Mouse (Mus musculus): ENCODE results near the gene Dnah3. TPM values are rescaled to one million over a fixed set of nuclear protein-coding genes. Genes with fewer than 3 reads are reported as not detected.

The Dnah3 gene
- total RNA-seq, 2 experiments from 2014 or later = 0.12 to 0.19 TPM

DNA sequence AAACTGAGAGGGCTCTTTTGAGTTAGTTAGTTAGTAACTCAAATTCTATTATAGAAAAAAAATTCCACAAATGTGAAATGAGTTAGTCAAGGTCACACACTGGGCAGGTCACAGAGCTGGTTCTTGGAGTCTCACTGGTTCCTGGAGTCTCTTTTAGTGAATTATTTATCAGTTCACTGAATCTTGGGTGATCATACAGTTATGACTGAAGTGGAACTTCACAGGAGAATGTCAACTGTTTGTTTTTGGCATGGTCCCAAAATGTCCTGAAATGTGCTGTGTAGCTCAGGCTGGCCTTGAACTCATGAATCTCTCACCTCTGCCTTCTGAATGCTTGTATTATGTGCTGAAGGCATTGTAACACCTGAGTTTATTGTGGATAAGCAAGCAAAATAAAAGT, 137.7 kb downstream of the Dnah3 start:
- DNase-seq (ENCODE audit: low spot score in 2 of 2) = no peak

DNA sequence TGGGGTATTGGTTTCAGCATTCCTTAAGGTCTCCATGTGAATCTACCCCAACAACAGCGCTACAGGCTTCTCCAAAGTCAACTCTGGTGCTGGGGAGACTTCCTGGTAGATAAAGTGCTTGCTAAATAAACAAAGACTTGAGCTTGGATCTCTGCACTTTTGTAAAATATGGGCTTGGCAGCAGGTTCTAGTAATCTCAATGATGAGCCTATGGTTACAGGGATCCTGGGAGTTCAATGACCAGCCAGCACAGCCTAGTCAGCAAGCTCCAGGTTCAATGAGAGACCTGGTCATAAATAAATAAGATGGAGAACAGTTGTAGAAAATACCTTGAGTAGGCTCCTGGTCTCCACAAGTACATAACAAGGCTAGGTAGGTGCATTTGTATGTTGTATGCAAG, 141.0 kb downstream of the Dnah3 start:
- no peak for DNase-seq (ENCODE audit: low spot score in 2 of 2)

DNA sequence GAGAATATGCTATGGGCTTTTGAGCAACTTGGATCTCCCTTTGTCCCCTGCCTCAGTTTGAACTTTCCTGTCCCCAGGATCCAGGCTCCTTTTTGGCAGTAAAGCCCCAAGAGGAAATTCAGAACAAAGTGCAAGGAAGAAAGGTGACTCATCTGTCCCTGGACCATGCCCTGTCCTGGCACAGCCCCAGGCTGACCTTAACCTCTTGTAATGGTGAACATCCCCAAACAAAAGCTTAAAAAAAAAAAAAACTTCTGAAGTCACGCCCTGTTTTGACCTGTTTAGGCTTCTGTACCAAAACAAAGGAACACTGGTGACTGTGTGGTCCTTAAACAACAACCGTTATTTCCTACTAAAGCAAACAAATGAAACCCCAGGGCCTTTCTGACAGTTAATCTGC, 153.5 kb downstream of the Dnah3 start:
- DNase-seq (ENCODE audit: low spot score in 2 of 2) = no peak

DNA sequence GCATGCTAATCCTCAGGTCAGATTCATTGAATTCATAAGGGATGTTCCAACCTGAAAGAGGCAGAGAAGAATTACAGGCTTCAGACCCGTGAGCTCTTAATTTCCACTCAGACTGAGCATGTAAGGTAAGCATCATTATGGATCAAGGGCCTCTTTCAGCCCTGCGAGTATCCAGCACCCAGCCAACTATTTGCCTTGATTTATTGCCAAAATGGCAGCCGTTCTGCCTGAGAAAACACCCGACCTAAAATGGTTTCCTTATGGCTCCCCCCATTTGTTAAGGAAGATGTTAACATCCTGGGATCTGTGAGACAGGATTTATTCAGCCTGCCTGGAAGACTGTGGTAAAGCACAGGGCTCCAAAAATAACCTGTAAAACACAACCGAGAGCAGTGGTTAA, 158.0 kb downstream of the Dnah3 start:
- DNase-seq (ENCODE audit: low spot score in 2 of 2) = no peak

DNA sequence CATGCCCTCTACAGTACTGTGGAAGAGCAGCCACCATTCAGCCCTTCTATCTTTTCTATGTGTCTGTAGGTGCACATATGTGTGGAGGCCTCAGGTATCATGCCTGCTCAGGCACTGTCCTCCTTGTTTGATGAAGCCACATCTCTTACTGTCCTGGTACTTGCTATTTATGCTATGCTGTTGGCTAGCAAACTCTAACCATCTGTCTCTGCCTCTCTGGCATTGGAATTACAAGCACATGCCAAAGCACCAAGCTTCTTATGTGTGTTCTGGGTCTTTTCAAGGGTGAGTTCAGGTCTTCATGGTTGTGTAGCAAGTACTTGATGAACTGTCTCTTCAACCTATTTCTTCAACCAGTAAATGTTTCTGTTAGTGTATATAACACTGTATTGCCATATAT, 158.8 kb downstream of the Dnah3 start:
- no peak for DNase-seq (ENCODE audit: low spot score in 2 of 2)

DNA sequence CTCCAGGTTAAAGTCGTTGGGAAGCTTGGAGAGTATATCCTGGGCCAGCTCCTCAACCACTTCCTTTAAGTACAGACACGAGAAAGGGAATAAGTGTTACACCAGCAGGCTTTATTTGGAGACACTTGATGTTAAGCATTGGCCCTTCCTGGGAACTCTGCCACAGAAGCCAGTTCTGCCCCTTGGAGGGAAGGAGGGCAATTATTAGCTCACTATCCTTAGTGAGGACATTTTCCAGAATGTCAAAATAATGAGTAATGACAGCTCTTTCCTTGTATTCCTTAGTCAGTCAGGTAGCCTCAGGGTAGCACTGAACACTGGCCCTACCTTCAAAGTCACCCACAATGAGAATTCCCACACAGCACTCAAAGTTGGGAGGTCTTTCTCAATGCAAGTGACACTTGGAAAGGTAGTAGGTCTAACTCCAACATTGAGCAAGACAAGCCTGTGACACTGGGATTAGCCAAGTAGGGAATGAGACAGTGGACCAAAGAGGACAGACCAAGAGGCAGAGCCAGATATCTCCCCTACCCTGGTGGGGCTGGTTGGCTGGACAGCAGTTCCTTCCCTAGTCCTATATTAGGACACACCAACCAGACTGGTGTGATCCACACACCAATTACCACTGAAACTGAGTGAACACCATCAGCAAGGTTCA, 166.2 kb downstream of the Dnah3 start:
- no peak for DNase-seq (ENCODE audit: low spot score in 2 of 2)

DNA sequence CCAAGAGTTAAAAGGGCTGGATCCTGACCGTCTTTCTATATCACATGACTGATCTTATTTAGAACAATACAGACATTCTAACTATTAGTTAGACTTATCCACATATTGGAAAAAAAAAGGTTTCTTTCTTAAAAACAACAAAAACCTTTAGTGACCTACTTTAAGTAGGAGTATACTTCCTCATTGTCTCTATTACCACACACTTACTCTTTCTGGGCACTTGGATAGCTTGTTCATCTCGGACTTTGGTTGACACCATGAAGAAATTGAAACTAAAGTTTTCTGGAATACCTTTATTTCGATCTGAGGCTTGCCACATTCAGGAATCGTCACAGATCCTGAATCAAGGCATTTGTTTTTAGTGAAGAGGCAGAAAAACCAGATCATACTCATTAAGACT, 174.0 kb downstream of the Dnah3 start:
- DNase-seq (ENCODE audit: low spot score in 2 of 2) = no peak

DNA sequence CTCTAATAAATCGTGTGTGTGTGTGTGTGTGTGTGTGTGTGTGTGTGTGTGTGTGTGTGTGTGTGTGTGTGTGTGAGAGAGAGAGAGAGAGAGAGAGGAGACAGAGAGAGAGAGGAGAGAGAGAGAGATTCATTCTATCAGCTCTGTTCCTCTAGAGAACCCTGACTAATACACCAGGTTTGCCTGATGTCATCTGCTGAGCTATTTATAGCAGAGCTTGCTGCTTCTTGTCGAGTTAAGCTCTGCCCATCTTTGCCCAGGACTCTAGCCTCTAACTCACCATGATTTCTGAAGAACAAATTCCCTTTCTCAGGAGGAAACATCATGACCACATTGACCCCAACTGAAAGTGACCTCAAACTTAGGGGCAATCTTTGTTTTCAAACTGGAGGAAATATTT, 174.6 kb downstream of the Dnah3 start:
- no peak for DNase-seq (ENCODE audit: low spot score in 2 of 2)

DNA sequence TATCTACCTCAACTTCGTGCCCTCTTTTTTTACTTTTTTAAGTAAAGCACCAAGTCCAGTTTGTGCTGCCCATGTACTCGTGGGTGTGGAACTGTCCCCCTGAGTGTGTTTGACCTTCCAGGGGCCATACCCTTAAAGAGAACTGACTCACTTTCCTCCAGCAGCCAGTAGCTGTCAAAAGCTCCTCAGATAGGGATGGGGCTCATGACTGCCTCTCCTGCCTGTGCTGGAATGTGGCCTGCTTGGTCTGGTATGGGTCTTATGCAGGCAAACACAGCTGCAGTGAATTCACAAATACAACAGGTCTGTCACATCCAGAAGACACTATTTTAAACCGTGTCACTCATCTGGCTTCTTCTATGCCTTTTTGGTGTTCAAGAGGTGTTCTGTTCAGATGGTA, 183.4 kb downstream of the Dnah3 start:
- no peak for DNase-seq (ENCODE audit: low spot score in 2 of 2)

DNA sequence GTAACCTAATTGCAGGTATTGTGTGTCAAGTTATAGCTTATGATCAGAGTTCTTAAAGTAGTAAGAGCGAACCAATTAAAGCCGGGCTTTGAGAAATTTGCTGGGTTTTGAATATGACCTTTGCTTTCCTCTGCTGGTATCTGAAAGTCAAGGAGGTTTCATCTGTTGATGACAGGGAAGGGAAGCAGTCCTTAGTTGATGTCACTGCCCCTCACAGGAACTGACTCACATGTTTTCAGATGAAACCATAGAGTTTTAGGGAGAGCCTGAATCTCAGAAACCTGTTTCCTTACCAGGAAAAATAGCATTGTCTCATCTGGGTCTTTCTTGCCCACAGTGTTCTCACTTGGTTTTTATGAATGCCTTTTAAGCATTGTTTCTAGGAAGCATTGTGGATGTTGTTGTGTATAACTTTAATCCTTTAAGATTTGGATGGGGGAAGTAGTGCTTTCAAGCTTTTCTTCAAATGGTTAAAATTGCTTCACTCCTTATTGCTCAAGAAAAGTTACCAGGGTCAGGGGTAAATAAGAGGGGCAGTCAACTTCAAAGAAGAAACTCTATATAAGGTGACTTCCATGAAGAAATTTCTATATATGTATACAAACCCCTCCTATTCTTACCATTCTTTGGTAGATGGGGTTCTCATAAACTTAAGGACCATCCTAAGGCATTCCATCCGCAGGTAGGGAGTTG, 188.4 kb downstream of the Dnah3 start:
- no peak for DNase-seq (ENCODE audit: low spot score in 2 of 2)

DNA sequence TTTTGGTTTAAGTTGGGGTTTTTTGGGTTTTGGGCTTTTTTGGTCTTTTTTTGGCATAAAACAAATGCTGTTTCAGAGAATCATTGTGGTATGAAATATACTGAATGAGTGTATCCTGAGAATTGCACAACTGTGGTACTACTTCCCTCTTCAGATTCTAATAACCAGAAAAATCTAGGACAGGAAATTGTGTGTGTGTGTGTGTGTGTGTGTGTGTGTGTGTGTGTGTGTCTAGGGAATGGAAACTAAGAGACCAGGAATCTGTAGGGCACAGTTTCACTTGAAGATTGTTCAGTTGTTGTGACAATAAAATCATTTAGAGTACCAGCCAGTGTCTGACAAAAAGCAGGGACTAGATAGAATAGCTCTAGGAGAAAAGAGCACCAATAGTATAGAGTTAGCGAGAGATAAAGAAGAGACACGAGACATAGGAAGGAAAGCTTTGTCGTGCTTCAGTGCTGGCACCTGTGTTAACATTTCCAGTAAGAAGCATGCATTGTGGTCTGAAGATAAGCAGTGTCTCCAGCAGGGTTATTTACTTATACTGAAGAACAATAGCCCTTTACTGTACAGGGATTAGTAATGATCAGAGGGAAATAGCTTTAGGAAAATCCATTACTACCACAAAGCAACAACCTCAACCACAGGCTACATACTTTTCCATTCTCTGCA, 195.6 kb downstream of the Dnah3 start:
- no peak for DNase-seq (ENCODE audit: low spot score in 2 of 2)

DNA sequence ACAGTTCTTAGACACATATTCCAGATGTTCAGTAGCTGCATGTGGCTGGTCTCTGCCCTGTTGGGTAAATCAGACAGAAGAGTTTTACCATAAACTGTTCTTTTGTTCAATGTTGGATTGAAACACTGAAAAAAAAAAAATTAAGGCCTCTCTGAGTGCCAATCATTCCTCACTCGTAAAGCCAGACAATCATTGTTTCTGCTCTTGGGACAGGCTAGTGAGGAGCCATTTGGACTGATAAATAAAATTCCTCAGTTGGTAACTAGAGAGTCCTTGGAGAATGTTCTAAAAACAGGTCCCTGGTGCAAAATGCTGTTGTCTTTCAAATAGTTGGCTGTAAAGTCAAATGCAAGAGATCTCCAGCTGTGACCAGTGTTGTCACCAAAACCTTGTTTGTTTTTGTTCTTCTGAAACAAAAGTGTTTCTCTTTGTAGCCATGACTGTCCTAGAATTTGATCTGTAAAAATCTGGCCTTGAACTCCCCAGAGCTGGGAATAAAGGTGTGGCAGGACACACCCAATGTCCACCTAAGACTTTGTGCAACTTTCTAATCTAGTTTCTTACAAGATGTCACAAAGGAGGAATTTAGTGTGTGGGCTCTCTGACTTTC, 196.7 kb downstream of the Dnah3 start:
- DNase-seq (ENCODE audit: low spot score in 2 of 2) = no peak

DNA sequence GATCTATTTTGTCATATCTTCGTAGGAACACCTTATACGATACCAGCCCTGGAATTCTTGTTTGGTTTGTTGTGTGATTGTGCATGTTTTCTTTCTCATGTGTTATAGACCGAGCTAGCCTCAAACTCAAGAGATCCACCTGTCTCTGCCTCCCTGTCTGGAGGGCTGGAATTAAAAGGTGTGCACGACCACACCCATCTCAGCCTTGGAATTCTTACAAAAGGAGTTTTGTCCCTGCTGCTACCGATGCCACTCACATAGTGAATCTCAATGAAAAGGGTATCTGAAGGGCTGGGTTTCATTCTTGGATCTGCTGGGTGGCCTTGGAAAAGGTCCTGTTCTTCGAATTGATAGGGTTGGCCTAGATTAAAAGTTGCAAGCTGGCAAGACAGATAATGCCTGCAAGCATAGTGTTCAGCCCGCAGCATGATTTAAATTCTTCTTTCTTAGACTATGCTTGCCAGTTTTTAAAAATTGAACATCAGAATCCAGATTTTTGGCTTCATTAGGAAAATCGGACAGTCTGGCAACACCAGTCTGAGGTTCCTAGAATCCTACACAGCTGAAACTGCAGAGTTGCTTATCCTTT, 197.5 kb downstream of the Dnah3 start:
- DNase-seq (ENCODE audit: low spot score in 2 of 2) = no peak

DNA sequence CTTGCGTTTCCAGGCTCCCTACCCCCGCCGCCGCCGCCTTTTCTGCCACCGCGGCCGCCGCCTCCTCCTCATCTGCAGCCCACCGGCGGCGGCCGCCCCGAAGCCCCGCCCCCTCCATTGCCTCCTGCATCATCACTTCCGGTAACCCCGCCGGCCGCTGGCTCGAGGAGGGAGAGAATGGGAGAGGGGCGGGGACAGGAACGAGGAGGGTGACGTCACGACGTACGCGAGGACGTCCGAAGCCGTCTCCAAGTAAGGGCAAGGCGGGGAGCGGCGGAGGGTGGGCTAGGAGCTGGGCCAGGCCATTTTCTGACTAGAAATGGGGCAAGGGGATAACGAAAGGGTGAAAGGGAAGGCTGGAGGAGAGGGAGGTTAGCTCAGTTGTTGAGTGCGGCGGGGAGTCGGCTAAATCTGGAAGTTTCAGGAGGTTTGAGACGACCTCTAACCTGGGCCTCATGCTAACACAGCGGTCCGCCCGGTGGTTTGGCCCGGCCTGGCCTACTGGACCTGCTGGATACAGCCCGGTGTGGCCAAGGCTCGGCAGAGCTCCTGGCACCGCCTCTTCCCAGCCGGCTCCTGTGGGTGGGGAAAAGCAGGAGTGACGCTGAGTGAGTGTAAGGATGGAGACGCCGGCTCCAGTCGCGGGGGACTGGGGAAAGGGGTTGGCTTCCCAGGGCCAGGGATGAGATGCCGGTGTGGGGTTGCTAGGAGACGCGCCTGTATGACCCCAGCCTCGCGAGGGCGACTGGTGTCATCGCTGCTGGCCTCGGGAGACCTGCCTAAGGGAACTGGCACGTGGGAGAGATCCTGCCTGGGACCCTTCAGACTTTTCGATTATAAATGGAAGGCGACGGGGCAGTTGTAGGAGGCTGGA, 199.2 kb downstream of the Dnah3 start, which contains the start of the genes Lyrm1 and Dcun1d3:
TSS of gene Lyrm1 (plus strand) at position 223 of the 874 bp plus-strand sequence.
TSS of gene Dcun1d3 (minus strand) at position 660 of the 874 bp plus-strand sequence.
- DNase-seq (ENCODE audit: low spot score in 2 of 2) = peak; percentile 97 to 98

DNA sequence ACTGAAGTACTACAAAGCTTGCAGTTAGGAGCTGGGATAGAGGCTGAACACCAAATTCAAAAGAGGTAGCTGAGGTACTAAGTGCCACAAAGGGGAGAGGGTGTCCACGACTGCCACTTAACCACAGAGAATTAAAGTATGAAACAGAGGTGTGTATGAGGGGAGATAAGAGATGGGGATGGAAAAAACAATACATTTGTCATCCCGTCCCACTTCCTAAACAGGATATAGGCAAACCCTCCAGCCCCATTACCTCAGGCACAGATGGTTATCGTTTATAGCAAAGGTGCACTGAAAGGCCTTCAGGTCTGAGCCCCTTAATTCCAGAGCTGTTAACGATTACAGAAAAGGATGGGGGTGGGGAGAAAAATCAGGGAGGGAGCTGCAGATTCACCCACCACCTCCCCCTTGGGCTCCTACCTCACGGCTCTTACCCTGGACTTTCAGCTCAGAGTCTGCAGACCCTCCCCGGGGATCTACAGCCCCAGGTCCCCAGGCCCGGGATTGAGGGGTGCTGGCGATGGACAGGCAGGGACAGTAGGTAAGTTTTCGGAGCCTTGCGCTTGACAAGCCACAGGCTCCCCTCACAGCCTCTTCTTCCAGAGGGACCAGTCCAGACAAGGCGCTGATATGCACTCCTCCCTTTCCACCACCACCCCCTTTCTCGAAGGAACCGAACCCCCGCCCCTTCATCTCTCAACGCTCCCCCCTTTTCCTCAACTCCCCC, 200.1 kb downstream of the Dnah3 start:
- DNase-seq (ENCODE audit: low spot score in 2 of 2) = no peak

DNA sequence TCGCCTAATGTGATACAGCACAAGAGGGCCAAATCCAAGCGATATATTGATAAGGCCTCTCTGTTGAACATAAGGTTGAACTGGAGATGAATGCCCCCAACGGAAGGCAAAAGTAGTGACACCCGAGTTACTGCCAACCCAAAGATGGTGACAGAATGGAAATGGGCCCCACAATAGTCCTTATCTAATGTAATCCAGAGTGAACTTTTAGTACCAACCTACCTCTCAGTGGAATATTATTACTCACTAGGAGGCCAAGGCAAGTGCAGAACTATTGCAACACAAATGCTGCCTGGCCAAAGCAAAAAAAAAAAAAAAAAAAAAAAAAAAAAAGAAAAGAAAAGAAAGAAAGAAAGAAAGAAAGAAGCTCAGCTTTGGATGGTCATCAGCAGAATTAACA, 202.3 kb downstream of the Dnah3 start:
- no peak for DNase-seq (ENCODE audit: low spot score in 2 of 2)

DNA sequence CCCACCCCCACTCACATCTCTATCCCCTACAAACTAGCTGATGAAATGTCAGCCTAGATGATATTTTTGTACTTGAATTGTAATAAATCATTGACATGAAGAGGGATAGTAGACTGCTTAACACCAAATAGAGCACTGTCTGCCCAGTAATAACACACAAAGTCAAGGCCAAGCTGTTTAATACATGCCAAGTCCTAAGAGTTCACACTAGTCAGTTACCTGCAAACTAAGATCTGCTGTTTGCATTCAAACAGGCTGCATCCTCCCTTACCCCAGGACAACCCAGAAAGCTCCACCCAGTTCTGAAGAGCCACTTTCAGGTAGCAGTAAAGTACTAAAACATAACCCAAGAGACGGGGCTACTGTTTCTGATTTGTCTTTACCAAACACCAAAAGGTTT, 202.9 kb downstream of the Dnah3 start:
- no peak for DNase-seq (ENCODE audit: low spot score in 2 of 2)

DNA sequence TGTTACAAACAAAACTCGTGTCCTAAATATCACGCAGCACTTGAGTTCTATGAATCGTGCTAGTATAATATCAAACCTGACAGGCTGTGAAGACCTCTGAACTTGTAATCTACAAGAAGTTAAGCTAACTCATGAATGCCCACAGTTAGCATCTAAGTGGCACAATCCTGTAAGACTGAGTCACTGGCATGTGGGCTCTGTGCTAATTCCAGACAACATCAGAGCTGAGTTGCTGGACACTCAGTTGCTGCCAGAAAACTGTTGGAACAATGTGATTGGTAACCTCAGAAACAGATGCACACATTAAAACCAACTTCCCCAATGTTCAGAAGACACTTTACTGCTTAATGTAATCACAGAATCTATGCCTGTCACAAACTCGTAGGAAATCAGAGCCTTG, 207.2 kb downstream of the Dnah3 start:
- DNase-seq (ENCODE audit: low spot score in 2 of 2) = no peak

DNA sequence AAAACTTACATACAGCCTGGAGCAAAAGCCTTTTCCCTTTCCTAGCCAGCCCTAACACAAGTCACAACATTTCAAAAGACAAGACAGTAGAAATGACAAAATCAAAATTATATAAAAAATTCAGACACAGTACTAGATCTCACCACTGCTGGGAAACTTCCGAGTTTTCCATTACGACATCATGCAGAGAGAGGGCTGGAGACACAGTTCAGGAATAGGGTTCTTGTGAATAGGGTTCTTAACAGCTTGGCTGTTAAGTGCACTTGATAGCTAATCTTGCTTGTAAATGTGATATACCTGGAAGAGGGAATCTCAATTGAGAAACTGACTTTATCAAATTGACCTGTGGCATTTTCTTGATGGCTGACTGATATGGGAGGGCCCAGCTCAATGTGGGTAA, 213.9 kb downstream of the Dnah3 start:
- DNase-seq (ENCODE audit: low spot score in 2 of 2) = no peak

DNA sequence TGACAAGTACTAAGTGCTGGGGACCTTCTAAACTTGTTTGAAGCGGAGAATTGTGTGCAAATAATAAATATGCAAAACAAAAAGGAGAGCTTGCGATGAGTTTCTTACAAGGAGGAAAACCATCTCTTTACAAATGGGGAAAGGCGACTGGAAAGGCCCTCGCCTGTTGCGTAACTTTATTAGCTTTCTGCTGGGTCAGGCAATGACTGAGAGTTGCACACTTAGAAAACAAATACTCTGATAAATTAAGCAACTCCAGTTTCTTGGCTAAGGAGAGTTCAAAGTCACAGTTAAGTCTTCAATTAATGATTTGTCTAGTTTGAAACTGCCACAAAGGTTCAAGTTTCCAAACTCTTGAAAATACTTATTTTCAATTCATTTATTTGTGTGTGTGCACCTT, 214.7 kb downstream of the Dnah3 start:
- no peak for DNase-seq (ENCODE audit: low spot score in 2 of 2)

Measured in left cerebral cortex, adult 18-20 months (tissue).